Mouse (Mus musculus) testis, postnatal 10 days (tissue): Measurements from ENCODE around the gene Cnksr3.
A peak's percentile ranks its signal among the peaks of the same experiment; 100 is the strongest.

Experiments
- DNase-seq: peaks from one replicate; pipeline ENCODE4 v3.0.0; 2021; ENCODE audit warnings: low spot score

Gene Cnksr3

DNA sequence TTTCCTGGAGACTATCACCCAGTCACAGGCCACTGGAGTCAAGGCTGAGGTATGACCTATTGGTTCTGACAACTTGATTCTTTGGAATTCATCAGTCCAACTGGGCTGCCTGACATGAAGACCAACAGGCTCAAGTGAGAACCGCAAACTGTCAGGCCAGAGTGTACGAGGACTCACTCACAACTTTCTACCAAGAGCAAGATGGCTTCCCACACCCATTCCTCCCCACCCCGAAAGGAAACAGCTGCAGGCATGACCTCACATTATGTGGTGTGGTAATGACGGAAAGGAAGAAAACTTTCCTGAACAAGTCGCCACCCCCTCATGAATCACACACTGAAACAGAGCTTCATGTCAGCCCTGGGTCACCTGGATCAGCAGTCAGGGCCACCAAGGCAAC, 66.4 kb downstream of the Cnksr3 start:
- DNase-seq, result no peak

GRCm38 (mm10) chr10:7144081-7144783, 67.8 kb downstream of the Cnksr3 start:
- DNase-seq, result no peak

GRCm38 (mm10) chr10:7142287-7142686, 69.8 kb downstream of the Cnksr3 start:
- no peak for DNase-seq

- DNase-seq, result no peak
These were observed 71.8 kb downstream of the Cnksr3 start for GRCm38 (mm10) chr10:7140282-7140681.

DNA sequence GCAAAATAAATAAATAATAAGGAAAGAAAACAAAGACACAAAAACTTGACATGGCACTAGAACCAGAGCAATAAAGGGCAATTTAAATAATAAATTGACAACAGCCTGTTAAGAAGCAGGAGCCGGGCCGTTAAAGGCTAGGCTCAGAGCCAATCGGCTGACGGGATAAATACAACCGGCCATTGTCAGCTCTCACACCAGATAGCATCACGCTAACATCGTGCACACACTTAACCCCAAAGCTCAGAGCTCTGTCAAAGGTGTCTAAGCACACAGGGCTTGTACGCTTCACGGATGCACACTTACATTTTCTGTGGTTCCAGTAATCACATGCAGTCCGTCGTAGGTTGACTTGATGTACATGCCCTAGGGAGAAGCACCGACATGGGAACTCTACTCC, 74.0 kb downstream of the Cnksr3 start:
- no peak for DNase-seq

DNA sequence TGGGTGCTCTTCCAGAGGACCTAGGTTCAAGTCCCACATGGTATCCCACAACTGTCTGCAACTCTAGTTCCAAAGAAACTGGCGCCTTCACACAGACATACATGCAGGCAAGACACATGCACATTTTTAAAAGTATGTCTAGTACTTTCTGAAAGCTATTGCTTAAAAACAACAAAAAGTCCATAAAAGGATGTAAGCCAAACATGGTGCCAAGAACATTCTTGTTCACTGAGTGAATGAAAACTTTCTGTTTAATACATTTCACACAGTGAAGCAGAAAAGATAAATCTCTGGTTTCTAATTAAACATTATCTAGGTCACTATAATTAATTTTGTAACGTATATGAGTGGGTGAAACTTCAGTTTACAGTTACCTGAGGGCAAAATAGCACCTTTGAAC, 76.3 kb downstream of the Cnksr3 start:
- DNase-seq, result no peak

GRCm38 (mm10) chr10:7133005-7133404, 79.0 kb downstream of the Cnksr3 start:
- DNase-seq, result no peak

- DNase-seq, result no peak
These were observed 80.6 kb downstream of the Cnksr3 start for GRCm38 (mm10) chr10:7131441-7131840.

- DNase-seq, result no peak
These were observed 84.2 kb downstream of the Cnksr3 start for GRCm38 (mm10) chr10:7127828-7128227.

GRCm38 (mm10) chr10:7126882-7127281, 85.2 kb downstream of the Cnksr3 start:
- no peak for DNase-seq

DNA sequence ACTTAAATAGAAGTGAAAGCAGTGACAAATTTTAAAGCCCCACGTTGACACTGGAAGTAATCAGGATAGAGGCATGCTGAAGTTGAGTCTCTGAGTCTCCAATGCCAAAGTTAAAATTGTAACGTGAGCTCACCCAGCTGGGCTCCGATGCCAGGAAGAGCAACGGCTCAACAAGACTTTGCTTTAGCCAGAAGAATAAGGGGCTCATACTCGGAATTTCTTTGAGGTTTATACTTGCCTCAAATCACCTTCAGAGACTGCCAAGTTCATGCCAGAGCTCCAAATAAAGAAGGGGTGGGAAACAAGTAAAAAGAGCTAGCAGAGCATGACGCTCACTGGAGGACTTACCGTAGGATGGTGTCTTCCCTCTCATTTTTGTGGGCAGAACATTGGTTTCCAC, 85.8 kb downstream of the Cnksr3 start:
- DNase-seq, result no peak

GRCm38 (mm10) chr10:7124993-7125392, 87.0 kb downstream of the Cnksr3 start:
- no peak for DNase-seq

DNA sequence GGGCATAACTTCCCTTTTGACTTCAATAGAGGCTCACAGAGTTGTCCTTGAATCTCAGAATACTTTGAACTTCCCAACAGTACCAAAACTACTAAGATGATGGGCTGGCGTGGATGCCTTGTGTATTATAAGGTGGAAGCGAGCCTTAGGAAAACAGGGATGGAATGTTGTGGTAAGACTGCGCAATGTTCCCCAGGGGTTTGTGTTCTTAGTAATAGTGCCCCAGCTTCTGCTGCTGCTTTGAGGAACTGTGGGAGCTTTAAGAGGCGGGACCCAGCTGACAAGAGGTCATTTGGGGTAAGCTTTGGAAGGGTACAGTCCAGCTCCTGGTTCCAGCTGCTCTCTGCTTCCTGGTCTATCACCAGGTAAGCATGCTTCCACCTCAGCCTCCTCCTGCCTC, 89.7 kb downstream of the Cnksr3 start:
- DNase-seq, result no peak

DNA sequence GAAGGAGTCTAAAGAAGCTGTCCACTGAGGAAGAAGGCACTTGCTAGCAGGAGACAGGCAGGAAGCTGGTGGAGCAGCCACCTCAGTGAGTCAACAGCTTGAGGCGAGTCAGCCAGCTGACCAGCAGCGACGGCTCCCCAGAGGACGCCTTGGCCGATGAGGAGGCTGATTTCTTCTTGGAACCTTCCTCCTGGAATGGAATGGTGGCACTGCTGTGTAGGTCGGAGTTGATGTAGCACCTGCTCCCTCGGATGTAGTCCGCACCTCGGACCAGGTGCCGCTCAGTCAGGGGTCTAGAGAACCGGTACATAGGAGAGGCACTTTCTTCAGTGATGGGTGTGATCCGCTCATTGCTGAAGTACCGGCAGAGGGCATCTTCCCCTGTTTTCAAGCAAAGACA, 91.8 kb downstream of the Cnksr3 start:
- no peak for DNase-seq

DNA sequence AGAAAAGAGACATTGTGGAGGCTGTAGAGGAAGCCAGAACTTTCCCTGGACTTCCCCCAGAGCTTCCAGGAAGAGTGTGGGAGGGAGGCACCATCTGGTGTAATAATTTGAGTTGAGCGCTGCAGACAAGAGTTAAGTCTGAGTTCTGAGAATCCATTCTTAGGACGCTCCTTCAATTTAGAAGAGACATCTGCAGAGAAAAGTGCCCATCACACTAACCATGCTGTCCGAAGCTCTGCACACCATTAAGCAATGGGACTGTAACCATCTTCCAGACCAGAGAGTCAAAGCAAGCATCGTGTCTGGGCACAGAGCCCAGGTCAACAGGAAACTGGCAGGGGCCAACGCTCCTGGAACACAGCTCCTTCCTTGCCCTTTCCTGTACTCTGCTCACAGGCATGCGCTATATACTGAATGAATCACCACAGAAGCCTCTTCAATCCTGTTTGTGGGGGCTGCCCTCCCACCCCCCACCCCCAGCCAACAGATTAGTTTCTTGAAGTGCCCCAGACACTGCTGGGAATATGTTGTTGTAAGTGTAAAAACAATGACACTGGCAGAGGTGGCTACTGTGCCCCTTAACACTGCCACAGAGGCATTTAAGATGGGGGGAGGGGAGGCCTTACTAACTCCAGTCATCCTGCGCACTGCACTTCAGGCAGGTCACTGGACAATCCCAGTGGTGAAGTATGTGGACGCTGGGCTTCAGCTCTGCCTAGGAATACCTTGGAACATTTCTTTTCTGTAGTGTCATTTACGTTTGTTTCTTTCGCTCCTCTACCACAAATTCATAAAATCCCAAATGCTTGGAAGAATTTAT, 93.6 kb downstream of the Cnksr3 start:
- peak; percentile 55 for DNase-seq

GRCm38 (mm10) chr10:7117785-7118184, 94.3 kb downstream of the Cnksr3 start:
- DNase-seq, result no peak

DNA sequence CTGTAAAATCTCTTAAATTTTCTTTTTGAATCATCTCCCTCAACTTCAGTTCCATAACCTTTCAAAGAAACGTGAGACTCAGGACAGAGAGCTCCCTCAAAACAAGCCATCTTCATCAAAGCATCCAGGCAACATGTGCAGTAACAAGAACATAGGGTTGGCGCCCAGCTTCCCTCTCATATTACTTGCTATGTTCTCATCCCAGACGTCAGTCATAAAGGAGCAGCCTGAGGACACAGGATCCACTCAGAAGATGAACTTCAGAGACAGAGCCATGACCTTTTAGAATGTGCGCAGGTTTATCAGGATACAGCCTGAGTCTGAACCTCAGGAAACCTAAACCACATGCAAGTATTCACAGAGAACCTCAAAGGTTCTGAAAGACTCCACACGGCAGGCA, 97.2 kb downstream of the Cnksr3 start:
- DNase-seq, result no peak

- no peak for DNase-seq
These were observed 98.3 kb downstream of the Cnksr3 start for GRCm38 (mm10) chr10:7113747-7114146.

DNA sequence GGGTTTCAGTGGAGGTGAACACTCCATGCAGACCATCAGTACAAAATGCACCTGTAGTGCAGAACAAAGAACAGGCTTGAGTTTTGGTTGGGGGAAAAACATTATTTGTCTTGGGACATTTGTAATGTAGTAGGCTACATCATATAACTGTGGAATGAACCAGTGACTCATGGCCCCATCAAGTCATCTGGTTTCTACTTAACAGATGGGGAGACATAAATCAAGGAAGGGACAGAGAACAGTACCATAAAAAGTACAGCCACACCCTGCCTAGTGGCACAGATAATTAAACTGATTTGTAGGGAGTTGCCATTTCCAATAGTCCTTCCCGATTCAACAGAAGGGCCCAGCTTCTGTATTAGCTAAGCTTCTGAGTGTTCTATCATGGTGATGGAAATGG, 98.9 kb downstream of the Cnksr3 start:
- DNase-seq, result no peak

DNA sequence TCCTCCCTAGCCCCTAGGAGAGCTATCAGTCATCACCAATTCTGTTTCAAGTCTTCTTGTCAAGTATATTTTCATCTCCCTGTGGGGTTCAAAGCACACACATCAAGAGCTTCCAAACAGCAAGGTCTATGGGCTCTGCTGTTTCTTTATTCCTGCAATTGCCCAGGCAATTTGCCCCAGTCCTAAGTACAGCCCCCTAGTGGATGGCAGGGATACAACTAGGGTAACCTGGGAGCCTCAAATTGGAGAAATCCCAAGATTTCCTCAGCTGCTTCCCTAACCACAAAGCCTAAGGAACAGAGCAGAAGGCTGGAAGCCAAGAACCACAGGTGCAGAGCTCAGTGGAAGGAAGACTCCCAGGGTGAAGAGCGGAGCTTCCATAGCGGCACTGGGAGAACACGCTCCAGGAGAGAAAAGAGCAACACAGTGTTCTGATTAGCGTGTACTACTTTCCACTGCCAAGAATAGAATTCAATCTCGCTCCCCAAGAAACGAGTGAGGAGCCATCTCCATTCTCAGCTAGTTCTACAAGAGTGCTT, 100.5 kb downstream of the Cnksr3 start:
- DNase-seq, result no peak

- no peak for DNase-seq
These were observed 108.2 kb downstream of the Cnksr3 start for GRCm38 (mm10) chr10:7103872-7104271.

GRCm38 (mm10) chr10:7077971-7078370, 134.1 kb downstream of the Cnksr3 start:
- DNase-seq, result no peak

DNA sequence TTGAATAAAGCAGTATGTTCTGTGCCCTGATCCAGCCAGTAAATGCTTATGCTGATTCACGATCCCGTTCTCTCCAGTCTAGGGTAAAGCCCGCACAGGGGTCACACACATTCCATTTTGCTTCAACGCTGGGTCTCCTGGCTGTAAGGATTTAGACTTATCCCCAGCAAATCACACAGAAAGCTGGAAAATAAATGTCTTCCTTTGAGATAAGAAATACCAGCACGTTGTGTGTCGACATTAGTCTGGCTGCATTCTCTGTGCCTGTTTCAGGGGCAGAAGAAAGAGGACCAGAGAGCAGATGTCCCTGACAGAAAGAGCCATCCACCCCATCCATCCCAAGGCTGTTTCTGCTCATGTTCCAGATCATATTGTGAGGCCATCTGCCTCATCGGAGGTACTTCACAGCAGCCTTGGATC, 134.6 kb downstream of the Cnksr3 start:
- DNase-seq, result no peak
